Mouse (Mus musculus) midbrain, embryonic 12.5 days (tissue): Measurements from ENCODE around the gene Olfr876. TPM values are rescaled to one million over a fixed set of nuclear protein-coding genes. Genes with fewer than 3 reads are reported as not detected.
"Not testable (repeated sequence)": the region's sequence is repeated elsewhere in the genome, so short reads cannot be mapped to it uniquely, and the experiment has no call there.

Source experiments
- ATAC-seq: fragments of 200-750 bp; cut with Nextera tagmentation; 2 replicates; pipeline ENCODE4 v1.8.0; 2017; ENCODE audit warnings: low read depth, moderate TSS enrichment, moderate library complexity; ENCODE audit not compliant: low FRiP score
- H3K27ac ChIP-seq: fragments of 300-500 bp; sonication (generic); replicated peaks from 2 replicates; pipeline ENCODE4 v1.5.1; 2016; ENCODE audit warnings: mild to moderate bottlenecking
- H3K27me3 ChIP-seq: fragments of 300-500 bp; sonication (generic); 2 replicates; pipeline ENCODE4 v1.6.1; 2016; ENCODE audit warnings: mild to moderate bottlenecking
- H3K36me3 ChIP-seq: fragments of 300-500 bp; sonication (generic); 2 replicates; pipeline ENCODE4 v1.6.1; 2016
- H3K4me1 ChIP-seq: fragments of 300-500 bp; sonication (generic); 2 replicates; pipeline ENCODE4 v1.6.1; 2016
- H3K4me2 ChIP-seq: fragments of 300-500 bp; sonication (generic); replicated peaks from 2 replicates; pipeline ENCODE4 v1.6.1; 2016; ENCODE audit warnings: mild to moderate bottlenecking, moderate library complexity
- H3K4me3 ChIP-seq: fragments of 300-500 bp; sonication (generic); 2 replicates; pipeline ENCODE4 v1.5.1; 2016; ENCODE audit warnings: mild to moderate bottlenecking
- H3K9ac ChIP-seq: fragments of 300-500 bp; sonication (generic); replicated peaks from 2 replicates; pipeline ENCODE4 v1.6.1; 2016; ENCODE audit warnings: mild to moderate bottlenecking, moderate library complexity
- H3K9me3 ChIP-seq: fragments of 300-500 bp; sonication (generic); 2 replicates; pipeline ENCODE4 v1.6.1; 2016; ENCODE audit warnings: mild to moderate bottlenecking
- WGBS: fragments of 180-500 bp; shearing (Covaris S2); methylation state at CpG from one replicate; pipeline ENCODE4 v1.1.7; 2016; 5-methylcytosine and 5-hydroxymethylcytosine counted together
- polyA plus RNA-seq: library from polyadenylated mRNA; unstranded; fragments of >200 nt; fragmentation: Nextera tagmentation; extraction: Ambion mirVana; gene quantifications from 2 replicates; pipeline ENCODE4 v1.2.1, GENCODE M21; 2016

The Olfr876 gene
- not detected in 2 replicates for polyA plus RNA-seq

DNA sequence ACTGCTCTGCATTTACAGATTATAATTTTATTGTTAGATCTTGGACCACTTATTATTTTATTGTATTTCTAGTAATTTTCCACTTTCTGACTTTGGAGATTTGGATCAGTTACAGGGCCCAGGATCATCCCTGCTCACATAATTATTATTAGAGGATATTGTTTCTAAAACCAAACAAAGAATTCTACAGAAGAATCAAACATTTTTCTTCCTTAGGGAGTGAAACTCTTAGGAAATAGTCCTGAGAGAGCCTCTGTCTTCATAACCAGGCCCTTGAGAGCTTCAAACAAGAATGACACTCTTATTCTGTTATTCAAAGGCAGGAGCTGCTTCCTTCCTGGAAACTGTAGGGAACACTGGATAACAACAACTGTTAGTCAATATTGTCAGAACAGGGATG, at the start of gene Olfr876:
Olfr876 (plus strand) TSS at position 301 of the 400 bp plus-strand sequence.
- Histone ChIP-seq H3K36me3 (no peaks in the 10 kb centered on the region), H3K27ac (no peak within 1 kb of the TSS), H3K4me3 (no peak within 1 kb of the TSS), H3K4me2 (no peak within 1 kb of the TSS), H3K4me1 (no peaks in the 10 kb centered on the region), H3K9ac (no peak within 1 kb of the TSS), H3K9me3 (no peaks in the 10 kb centered on the region), H3K27me3 (no peaks in the 10 kb centered on the region)
- ATAC-seq = no peak

DNA sequence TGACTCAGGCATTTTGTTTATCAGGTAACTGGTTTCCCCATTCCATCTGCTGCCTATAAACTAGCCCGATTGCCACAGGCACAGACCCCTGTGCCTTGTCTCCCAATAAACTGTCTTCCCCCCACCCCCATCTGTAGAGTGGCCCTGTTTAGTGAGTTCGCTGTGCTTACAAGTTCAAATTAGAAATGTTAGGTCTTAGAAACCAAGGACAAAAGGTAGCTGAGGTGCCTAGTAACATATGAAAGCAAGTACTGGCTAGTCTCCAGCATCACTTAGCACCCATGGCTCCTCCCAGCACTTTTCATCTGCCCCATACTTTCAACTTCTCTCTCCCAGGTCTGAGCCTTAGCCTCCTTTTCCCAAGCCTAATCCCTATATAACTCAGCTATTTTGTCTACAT, 41.1 kb upstream of the Olfr876 start:
- no peaks in the 10 kb centered on the region for H3K36me3 ChIP-seq
- no peak for ATAC-seq
- H3K9me3 ChIP-seq = no peaks in the 10 kb centered on the region
- H3K4me2 ChIP-seq = no peak overlapping the region
- WGBS = 83% methylated on average over 2 of the region's 2 CpGs
- no peak overlapping the region for H3K9ac ChIP-seq
- H3K27me3 ChIP-seq = no peaks in the 10 kb centered on the region
- no peak overlapping the region for H3K4me3 ChIP-seq
- H3K27ac ChIP-seq = no peak overlapping the region
- H3K4me1 ChIP-seq = no peaks in the 10 kb centered on the region

DNA sequence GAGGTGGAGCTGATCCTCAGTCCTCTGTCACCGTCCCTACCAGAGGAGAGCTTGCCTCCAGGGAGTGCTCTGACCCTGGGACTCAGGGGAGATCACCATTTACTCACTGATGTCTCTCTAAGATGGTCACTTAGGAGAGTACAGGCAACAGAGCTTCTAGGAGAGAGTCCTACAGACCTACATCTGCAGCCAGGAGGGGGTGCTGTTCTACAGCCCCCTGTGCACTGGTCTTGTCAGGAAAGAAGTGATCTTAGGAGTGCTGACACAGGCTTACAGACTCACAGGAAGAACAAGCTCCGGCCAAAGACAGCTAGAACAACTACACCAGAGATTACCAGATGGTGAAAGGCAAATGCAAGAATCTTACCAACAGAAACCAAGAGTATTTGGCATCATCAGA, 40.3 kb upstream of the Olfr876 start:
- peak; percentile 41; the same call in 1 of the 2 replicates for ATAC-seq
- Histone ChIP-seq H3K4me2 (no peak overlapping the region), H3K9me3 (no peaks in the 10 kb centered on the region), H3K27ac (no peak overlapping the region), H3K27me3 (no peaks in the 10 kb centered on the region), H3K9ac (no peak overlapping the region), H3K36me3 (no peaks in the 10 kb centered on the region), H3K4me3 (no peak overlapping the region), H3K4me1 (no peaks in the 10 kb centered on the region)
- 69% methylated on average over 2 of the region's 2 CpGs for WGBS

GRCm38 (mm10) chr9:37770661-37771060, 32.2 kb upstream of the Olfr876 start:
- no peak overlapping the region for H3K27ac ChIP-seq
- ATAC-seq = no peak
- H3K4me1 ChIP-seq = no peaks in the 10 kb centered on the region
- 67% methylated on average over 2 of the region's 2 CpGs for WGBS
- no peaks in the 10 kb centered on the region for H3K27me3 ChIP-seq
- no peak overlapping the region for H3K4me2 ChIP-seq
- no peaks in the 10 kb centered on the region for H3K36me3 ChIP-seq
- H3K4me3 ChIP-seq = no peak overlapping the region
- H3K9me3 ChIP-seq = no peaks in the 10 kb centered on the region
- H3K9ac ChIP-seq = no peak overlapping the region

DNA sequence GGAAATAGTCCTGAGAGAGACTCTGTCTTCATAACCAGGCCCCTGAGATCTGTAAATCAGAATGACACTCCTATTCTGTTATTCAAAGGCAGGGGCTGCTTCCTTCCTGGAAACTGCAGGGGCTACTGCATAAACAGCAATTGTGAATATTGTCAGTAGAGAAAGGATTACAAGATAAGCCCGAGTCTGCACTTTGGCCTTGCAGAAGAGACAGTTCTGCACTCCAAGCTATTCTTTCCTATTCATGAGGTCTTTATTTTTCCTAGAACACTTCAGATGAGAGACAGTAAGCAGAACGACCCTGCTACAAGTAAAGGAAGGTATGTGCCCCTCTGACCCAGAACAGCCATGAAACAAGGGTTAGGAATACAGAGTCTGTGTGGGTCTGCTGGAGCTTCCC, 31.1 kb upstream of the Olfr876 start, which contains the start of gene Olfr875:
Olfr875 (plus strand) TSS at position 99 of the 400 bp plus-strand sequence.
- Histone ChIP-seq H3K4me2 (no peak within 1 kb of the TSS), H3K27me3 (no peaks in the 10 kb centered on the region), H3K36me3 (no peaks in the 10 kb centered on the region), H3K9me3 (no peaks in the 10 kb centered on the region), H3K4me1 (no peaks in the 10 kb centered on the region), H3K9ac (no peak within 1 kb of the TSS), H3K4me3 (no peak within 1 kb of the TSS), H3K27ac (no peak within 1 kb of the TSS)
- WGBS = 27% methylated on average over 2 of the region's 2 CpGs
- ATAC-seq = no peak

DNA sequence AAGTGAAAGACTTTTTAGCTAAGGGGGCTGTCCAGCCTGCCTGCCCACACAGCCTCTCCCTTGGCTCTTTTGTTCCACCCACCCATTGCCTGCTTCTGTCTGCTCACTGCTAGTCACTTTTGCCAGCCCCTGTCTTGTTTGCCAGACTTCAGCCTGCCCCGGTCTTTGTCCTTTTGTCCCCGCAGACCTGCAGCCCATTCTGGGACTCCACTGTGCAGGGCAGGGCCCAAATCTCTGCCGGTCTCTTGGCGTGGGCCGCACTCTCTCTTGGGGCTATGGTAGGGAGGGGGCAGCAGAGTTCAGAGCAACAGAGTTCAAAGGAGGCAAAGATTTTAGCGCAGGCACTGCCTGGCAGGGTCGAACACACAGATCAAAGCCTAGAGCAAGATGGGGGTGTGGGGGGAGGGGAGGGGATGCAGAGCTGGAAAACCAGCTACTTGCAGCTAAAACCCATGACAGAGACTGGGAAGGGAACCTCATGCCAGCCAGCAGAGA, 20.0 kb upstream of the Olfr876 start:
- no peaks in the 10 kb centered on the region for H3K36me3 ChIP-seq
- H3K27ac ChIP-seq = peak overlapping the region; percentile 83
- no peaks in the 10 kb centered on the region for H3K9me3 ChIP-seq
- H3K4me1 ChIP-seq = peaks cover 10% of the 10 kb centered on the region
- peak overlapping the region; percentile 31 for H3K4me3 ChIP-seq
- no peaks in the 10 kb centered on the region for H3K27me3 ChIP-seq
- H3K4me2 ChIP-seq = peak overlapping the region; percentile 51
- peak; percentile 95 for ATAC-seq
- 0% methylated on average over 7 of the region's 7 CpGs for WGBS
- peak overlapping the region; percentile 59 for H3K9ac ChIP-seq

- peak overlapping the region; percentile 51 for H3K4me2 ChIP-seq
- not testable (repeated sequence) for H3K4me1 ChIP-seq, H3K27me3 ChIP-seq, H3K36me3 ChIP-seq, H3K9ac ChIP-seq, H3K9me3 ChIP-seq
- 0 out of 2 replicates have a peak overlapping the region, but pooled peaks have one; percentile 31 for H3K4me3 ChIP-seq
- peak overlapping the region; percentile 83; the same call in 1 of the 2 replicates for H3K27ac ChIP-seq
- ATAC-seq = peak; percentile 44
- WGBS = 56% methylated on average over 10 of the region's 15 CpGs
Measured at GRCm38 (mm10) chr9:37783394-37784387, 19.1 kb upstream of the Olfr876 start.

DNA sequence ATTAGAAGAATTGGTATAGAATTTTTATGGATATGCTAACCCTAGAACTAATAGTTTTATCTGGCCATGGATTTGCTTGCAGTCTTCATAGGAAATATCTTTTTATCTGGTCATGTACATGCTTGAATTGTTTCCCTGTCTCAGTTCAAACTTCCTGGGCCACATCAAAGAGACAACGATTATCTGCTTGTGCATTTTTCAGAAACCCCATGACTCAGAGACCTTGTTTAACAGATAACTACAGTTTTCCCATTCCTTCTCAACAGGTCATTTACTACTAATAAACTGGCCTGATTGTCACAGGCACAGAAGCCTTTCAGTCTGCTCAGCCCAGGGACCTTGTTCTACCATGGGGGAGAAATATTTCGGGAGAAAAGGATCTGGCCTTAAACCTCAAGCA, 16.4 kb upstream of the Olfr876 start:
- no peak overlapping the region for H3K4me3 ChIP-seq
- no peaks in the 10 kb centered on the region for H3K9me3 ChIP-seq
- no peak for ATAC-seq
- H3K4me1 ChIP-seq = peaks cover 10% of the 10 kb centered on the region
- no peak overlapping the region for H3K27ac ChIP-seq
- H3K4me2 ChIP-seq = no peak overlapping the region
- WGBS = 86% methylated on average over 2 of the region's 2 CpGs
- H3K36me3 ChIP-seq = no peaks in the 10 kb centered on the region
- H3K27me3 ChIP-seq = no peaks in the 10 kb centered on the region
- no peak overlapping the region for H3K9ac ChIP-seq

- no peaks in the 10 kb centered on the region for H3K9me3 ChIP-seq
- ATAC-seq = no peak
- H3K27ac ChIP-seq = no peak overlapping the region
- H3K4me3 ChIP-seq = no peak overlapping the region
- H3K9ac ChIP-seq = no peak overlapping the region
- 68% methylated on average over 4 of the region's 4 CpGs for WGBS
- H3K27me3 ChIP-seq = no peaks in the 10 kb centered on the region
- no peaks in the 10 kb centered on the region for H3K36me3 ChIP-seq
- no peak overlapping the region for H3K4me2 ChIP-seq
- H3K4me1 ChIP-seq = no peaks in the 10 kb centered on the region
Measured at GRCm38 (mm10) chr9:37802055-37802454, 776 bp upstream of the Olfr876 start.

- Histone ChIP-seq H3K4me3 (no peak overlapping the region), H3K4me2 (no peak overlapping the region), H3K4me1 (no peaks in the 10 kb centered on the region), H3K36me3 (no peaks in the 10 kb centered on the region), H3K9ac (no peak overlapping the region), H3K9me3 (no peaks in the 10 kb centered on the region), H3K27me3 (no peaks in the 10 kb centered on the region), H3K27ac (no peak overlapping the region)
- no peak for ATAC-seq
Measured at GRCm38 (mm10) chr9:37807235-37807634, 4.4 kb downstream of the Olfr876 start.

GRCm38 (mm10) chr9:37808456-37808855, 5.6 kb downstream of the Olfr876 start:
- no peaks in the 10 kb centered on the region for H3K4me1 ChIP-seq
- no peaks in the 10 kb centered on the region for H3K9me3 ChIP-seq
- no peak overlapping the region for H3K4me3 ChIP-seq
- H3K4me2 ChIP-seq = no peak overlapping the region
- WGBS = 95% methylated on average over 3 of the region's 3 CpGs
- H3K27me3 ChIP-seq = no peaks in the 10 kb centered on the region
- no peaks in the 10 kb centered on the region for H3K36me3 ChIP-seq
- no peak overlapping the region for H3K27ac ChIP-seq
- no peak overlapping the region for H3K9ac ChIP-seq
- ATAC-seq = no peak

- no peak overlapping the region for H3K4me2 ChIP-seq
- no peaks in the 10 kb centered on the region for H3K4me1 ChIP-seq
- no peak overlapping the region for H3K4me3 ChIP-seq
- no peaks in the 10 kb centered on the region for H3K9me3 ChIP-seq
- no peaks in the 10 kb centered on the region for H3K36me3 ChIP-seq
- 94% methylated on average over 2 of the region's 2 CpGs for WGBS
- no peaks in the 10 kb centered on the region for H3K27me3 ChIP-seq
- no peak overlapping the region for H3K27ac ChIP-seq
- no peak for ATAC-seq
- H3K9ac ChIP-seq = no peak overlapping the region
Measured at GRCm38 (mm10) chr9:37808976-37809375, 6.1 kb downstream of the Olfr876 start.
